Mouse (Mus musculus) layer of hippocampus, adult 6 months (tissue): ENCODE data around the gene Clec3a. TPM values are rescaled to one million over a fixed set of nuclear protein-coding genes. Genes with fewer than 3 reads are reported as not detected.

ENCODE experiments used
- long read RNA-seq, 2 experiments: library from polyadenylated mRNA; unstranded; transcript quantifications; one replicate each; pipeline ENCODE4 v2.0.0; 2019 to 2020
- polyA plus RNA-seq: library from polyadenylated mRNA; unstranded; fragments of <200 nt; fragmentation: Nextera tagmentation; gene quantifications from 2 replicates; pipeline ENCODE4 v1.2.3, GENCODE M21; 2021

Clec3a gene
- not detected in 2 replicates for polyA plus RNA-seq
- long read RNA-seq, experiment 1, result 0 reads
- long read RNA-seq, experiment 2, result 0 reads

GRCm38 (mm10) chr8:114417786-114418185 lies at the start of gene Clec3a:
Clec3a (plus strand) TSS chr8:114418086.

DNA sequence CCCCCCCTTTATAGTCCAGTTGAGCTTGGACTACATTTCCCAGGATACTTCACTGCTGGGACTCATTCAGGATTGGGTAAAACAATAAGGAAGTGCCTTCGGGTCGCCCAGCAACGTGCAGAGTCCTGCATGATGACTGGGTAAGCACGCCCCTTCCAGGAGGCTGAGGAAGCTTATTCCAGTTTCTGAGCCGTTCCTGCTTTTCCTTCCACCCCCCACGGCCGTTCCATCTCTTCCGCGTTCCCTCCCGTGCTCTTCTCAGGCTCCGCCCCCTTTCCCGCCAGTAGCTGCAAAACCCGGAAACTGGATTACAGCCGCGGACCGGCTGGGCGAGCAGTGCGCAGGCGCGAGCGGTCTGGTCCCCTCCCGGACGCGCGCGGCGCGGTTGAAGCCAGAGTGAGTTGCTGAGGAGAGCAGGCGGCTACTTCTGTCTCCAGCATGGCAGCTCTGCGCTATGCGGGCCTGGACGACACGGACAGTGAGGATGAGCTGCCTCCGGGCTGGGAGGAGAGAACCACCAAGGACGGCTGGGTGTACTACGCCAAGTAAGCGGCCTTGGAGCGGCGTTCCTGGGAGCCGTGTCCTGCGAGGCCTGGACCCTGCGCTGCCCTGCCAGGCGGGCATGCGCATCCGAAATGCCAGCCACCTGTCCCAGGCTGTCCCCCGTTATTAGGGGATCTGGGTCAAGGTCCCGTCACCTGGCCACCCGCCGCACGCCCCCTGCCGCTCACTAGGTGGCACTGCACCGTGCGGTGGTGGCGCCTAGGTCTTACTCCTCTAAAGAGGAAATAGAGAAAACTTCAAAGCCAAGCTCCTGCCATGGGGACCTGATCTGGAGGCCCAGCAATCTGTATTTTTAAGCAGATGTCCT lies 21.7 kb downstream of the Clec3a start, which contains the start of gene Wwox:
Wwox (plus strand) TSS at position 322 of the 871 bp plus-strand sequence.

Other genes starting within 250 kb of the Clec3a start
- gene Vat1l, start 212.5 kb upstream of the Clec3a start, polyA plus RNA-seq, result 7.9 and 21.6 TPM in 2 replicates
- 17.9 and 19.8 TPM in 2 replicates for gene Wwox, start 21.6 kb downstream of the Clec3a start, polyA plus RNA-seq